Mouse (Mus musculus): ENCODE data around the gene Vmn1r70.

Vmn1r70 gene

GRCm38 (mm10) chr7:10631232-10631631 is at the start of gene Vmn1r70:
Gene Vmn1r70, plus strand, starts transcription at chr7:10631532.
- no peak for DNase-seq (ENCODE audit: low spot score in 2 of 2)

GRCm38 (mm10) chr7:10613559-10613958 is 17.8 kb upstream of the Vmn1r70 start, which contains the start of gene Vmn1r69:
Gene Vmn1r69, minus strand, starts transcription at chr7:10613659.
- DNase-seq (ENCODE audit: low spot score in 2 of 2): no peak

All from urinary bladder, postnatal 4 days (tissue).